Mouse (Mus musculus) 416B (cell line): ENCODE measurements around the gene Ndrg2.
"Not testable (repeated sequence)": the region's sequence is repeated elsewhere in the genome, so short reads cannot be mapped to it uniquely, and the experiment has no call there.

Experiments used
- DNase-seq: peaks from one replicate; pipeline ENCODE4 v3.0.0; 2011; ENCODE audit warnings: low read depth

The Ndrg2 gene

DNA sequence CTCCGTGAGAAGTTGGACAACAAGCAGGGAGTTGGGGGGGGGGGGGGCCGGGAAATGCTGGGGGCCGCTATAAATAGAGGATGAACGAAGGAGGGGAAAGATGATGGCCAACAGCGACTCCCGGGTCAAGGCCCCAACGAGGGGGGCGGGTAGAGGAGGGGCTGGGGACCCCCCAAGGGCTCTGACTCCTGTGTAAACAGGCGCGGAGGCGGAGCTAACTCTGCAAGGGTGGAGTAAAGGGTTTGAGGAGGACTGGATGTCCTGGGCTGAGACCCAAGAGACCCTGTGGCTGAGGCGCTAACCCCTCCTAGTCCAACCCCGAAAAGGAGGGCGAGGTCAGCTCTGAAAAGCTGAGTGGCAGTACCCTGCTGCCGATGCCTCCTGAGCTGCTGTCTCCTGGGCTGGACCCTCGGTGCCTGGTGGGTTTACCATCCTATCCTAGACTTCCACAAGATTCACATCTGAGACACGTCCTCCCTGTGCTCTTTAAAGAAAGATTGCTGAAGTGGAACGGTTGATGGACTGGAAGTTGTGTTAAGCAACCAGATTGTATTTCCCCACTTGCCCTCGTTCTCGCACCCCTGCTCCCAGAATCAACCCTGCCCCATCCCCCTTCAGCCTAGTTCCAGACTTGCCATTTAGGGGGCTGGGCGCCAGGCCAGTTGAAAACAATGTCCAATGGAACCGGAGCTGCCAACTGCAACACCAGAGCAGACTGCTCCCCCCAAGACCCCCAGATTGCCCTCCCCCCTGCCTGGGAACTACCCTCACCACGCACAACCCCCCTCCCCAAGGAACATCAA, at the start of gene Ndrg2:
Gene Ndrg2 (minus strand): TSS at position 199 of the 803 bp plus-strand sequence.
- no peak for DNase-seq

DNA sequence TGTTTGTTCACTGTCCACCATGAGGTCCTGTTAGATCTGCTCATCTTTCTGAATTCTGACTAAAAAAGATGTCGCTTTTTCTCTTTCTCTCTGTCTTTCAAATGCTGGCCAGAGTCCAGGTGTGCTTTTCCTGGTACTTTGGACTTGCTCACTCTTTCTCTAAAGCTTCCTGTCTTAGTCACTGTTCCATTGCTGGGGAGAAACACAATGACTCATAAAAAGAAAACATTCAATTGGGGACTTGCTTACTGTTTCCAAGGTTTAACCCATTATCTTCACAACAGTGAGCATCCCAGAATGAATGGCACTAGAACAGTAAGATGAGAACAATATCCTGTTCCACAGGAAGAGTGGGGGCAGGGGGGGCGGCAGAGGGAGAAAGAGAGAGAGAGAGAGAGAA, 46.4 kb upstream of the Ndrg2 start:
- peak; percentile 16 for DNase-seq

DNA sequence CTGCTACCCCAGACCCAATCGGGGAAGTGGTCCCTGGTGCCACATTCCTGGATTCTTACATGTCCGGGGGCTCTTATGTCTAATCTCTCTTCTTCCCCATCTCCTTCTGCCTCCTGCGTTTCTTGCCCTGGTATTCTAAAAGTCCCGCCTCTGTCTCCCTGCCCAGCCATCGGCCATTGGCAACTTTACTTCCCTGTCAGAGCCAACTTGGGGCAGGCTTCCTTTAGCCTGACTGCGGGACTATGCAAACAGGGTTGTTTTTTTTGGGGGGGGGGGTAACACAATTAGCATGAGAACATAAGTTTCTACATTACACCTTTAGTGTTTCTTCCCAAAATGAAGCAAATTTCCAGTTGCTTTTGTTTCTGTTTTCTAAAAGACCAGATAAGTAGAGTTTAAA, 29.4 kb upstream of the Ndrg2 start:
- no peak for DNase-seq

DNA sequence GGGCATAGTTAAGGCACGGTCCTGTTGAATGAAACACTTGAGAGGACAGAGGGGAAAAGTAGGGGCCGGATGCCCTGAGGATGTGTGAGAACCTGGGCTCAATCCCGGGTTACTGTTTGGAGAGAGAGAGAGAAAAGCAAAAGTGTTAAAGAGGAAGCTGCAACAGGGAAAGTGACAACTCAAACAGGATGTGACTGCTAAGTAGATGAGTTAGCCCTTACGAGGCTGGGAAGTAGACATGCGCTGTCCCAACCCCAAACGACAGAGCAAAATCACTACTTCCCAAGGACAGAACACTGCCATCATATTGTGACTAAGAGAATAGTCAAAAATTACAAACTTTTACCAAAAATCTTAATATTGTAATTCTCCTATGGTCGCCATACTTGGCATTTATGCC, 28.3 kb upstream of the Ndrg2 start:
- DNase-seq: peak; percentile 68

DNA sequence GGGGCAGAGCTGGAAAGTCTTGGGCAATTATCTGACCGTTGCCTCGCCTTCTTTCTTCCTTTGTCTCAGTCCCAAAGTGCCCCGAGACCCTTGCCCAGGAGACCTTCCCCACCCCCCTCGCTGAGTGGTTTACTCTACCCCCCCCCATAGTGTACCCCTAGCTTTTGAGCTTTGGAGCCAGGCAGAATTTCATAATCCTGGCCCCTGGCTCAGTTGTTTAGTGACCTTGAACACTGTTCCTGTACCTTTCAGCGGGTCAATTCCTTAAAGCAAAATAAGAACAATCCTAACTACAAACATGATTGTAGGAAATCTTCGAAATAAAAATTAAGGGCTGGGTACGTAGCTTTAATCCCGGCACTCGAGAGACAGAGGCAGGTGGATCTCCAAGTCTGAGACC, 27.6 kb upstream of the Ndrg2 start:
- peak; percentile 16 for DNase-seq

DNA sequence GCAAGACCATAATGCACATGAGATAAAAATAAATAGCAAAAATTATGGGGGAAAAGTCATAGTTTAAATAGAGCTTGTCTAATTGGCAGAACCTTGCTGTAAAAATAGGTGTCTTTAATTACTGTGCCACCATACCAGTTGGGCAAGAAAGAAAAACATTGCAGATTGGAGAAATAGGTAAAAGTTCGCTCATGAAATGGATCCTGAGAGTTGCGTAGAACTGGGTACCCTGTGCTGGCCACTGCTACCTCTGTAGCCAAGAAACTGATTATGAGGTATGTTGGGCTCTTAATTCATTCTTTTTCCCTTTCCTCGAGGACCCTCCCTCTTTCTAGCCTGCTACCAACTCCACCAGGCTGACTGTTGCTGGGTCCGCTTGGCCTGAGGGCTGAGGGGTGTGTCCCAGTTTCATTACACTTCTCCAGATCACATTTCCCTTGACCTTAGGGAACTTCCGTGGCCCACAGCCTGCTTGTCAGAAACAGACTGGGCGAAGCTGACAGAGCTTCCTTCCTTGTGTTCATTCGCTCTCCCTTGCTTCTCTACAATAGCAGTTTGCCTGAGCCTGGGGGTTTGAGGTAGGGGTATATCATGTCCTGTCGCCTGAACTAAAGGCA, 27.1 kb upstream of the Ndrg2 start:
- DNase-seq: peak; percentile 56

DNA sequence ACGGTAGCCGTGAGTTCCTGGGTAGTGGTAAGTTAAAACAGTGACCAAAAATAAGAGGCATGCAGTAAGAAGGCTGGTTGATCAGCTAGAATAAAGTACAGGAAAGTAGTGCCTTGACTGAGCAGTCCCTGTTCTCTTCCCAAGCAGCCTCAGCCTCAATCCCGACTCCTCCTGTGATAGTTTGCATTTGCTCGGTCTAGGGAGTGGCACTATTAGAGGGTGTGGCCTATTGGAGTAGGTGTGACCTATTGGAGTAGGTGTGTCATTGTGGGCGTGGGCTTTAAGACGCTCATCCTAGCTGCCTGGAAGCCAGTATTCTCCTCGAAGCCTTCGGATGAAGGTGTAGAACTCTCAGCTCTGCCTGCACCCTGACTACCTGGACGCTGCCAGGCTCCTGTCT, 25.0 kb upstream of the Ndrg2 start:
- DNase-seq: no peak

DNA sequence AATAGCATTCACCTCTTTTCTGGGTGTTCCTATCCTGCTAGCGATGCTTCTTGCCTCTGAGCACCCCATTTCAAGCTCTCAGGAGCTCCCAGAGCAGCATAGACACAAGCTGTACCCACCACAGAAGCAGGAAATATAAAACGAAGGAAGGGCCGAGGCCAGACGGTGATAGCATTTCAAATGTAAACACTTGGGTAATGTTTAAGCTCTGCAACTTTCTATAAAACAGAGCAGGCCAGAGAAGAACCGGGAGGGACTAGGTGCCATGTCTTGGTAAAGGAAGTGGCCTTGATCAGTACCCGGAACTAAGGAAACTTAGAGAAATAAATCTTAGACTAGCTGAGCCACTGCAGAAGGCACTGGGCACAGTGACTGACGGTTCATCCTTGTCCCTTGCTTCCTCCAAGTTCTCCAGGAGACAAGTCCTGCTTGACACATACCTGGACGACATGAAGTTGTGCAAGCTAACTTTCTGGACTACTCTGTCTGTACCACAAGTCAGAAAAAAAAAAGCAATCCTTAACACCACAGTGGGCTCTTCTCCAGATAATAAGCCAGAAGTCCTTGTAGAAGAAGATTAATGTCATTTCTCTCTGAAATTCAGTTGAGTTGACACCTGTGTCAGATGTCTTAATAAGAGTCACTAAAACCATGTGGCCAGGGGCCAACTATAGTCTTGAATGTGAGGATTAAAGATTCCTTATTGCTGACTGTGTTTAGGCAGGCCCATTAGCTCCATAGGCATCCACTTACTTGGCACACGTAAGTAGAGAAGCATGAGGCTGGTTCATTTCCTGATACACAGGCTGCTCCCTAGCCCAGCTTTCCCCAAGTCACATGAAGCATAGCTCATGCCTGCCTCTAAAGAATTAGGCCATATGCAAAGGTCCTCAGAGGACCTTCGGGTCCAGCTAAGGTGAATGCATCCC, 18.4 kb upstream of the Ndrg2 start:
- DNase-seq: no peak

DNA sequence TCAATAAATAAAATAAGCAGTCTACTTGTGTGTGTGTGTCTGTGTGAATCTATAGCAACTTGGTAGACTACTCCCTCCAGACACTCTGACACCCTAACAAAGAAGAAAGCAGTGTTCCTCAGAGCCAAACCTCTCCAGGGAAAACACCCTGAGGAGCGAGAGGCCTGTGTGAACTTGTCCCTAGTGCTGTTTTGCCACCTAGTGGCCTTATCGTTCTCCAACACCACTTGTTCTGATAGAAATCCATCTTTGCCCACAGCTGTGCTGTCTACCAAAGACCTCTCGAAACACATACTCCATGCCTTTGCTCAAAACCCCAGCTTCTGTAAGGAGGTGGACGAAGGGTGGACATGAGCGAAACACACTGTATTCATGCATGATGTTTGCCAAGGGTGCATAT, 16.9 kb upstream of the Ndrg2 start:
- peak; percentile 73 for DNase-seq

DNA sequence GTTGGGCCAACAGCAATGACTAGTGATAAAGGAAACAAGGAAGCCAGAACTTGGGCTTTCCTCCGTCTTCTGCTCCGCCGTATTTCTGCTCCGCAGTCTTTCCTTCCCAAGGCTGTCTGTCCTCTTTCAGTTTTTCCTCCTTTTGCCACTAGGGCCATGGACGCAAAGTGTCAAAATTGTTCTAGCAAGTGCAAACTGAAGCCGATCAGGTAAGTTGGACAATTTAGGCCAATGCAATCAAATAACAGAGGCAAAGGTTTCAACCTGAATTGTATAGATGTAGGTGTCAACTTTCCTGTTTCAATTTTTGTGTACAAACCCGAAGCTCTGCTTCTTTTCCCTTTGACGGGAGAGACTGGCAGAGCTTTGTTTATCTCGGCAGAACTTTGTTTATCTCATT, 16.0 kb upstream of the Ndrg2 start:
- DNase-seq: no peak

DNA sequence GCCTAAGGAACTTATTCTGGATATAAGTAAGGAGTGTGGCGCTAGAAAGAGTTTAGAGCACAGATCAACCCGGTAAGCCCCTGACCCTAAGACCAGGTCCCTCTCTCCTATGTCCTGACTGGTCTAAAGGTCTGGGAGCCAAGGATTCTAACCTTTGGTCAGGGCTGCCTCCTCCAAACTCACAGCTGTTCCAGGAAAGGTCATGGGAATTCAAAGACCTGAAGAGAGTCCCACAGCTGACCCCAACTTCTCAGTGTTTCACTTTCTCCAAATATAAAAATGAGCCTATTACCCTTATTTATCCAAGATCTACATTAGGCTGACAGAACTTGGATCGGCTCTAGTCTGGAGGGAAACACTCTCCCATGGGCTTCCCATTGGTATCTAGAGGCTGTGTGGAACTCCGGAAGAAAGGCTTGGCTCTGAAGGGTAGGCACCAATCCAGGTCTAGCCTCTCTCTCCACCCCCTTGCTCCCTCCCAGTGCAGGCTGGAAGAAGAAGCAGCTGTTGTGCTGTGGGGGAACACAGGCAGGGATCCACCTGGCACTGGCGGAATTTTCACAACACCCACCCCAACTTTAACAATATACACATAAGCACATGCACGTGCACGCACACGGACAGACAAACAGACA, 15.5 kb upstream of the Ndrg2 start:
- DNase-seq: no peak

DNA sequence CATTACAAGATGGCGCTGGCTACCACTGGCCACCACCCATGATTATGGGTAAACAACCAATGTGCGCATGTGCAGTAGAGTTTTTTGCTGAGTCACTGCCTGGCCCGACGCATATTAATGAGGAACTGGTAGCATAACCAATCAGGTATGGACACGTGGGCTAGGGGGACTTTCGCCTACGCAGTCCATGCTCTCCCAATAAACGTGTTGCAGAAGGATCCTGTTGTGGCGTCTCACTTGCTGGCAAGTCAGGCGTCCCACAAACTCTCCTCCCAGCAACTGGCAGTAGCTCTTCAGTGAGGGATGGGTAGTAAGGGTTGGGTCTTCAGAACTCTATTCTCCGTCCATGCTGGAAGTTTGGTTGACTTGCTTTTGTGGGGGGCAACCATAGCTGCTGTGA, 13.0 kb upstream of the Ndrg2 start:
- not testable (repeated sequence) for DNase-seq

DNA sequence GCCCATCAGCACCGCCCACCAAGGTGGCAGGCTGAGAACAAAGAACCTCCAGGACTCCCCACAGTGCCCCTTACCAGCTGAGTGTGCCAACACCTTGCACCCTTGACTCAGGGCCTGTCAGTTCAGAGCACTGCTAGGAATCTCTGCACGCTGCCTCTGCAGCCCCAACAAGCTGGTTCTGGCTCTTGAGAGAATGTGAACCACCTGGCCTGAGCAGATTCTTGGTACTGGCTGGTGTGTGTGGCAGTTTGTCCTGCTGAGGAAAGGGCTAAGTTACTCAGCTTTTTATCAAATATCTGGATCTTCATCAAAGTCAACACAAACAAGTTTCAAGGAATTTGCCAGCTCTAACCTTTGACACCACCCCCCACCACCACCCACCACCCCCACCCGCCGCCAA, 9.5 kb upstream of the Ndrg2 start:
- no peak for DNase-seq

DNA sequence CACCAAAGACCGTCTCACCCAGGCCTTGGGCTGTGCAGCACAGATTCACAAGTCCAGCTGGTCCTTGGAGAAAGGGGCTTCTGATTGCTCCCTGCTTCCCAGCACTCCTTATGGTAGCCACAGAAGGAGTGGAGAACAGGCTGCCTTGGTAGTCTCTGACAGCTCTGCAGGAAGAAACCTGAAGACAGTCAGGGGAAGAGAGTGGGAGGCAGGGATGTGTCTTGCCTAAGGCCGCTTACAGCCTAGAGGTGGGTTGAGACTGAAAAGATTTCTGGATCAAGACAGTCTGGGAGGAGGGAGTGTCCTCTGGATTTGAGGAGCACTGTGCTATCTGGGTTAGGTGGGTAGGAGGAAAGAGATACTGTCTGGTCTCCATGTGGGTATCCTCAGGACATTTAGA, 9.0 kb upstream of the Ndrg2 start:
- DNase-seq: no peak

DNA sequence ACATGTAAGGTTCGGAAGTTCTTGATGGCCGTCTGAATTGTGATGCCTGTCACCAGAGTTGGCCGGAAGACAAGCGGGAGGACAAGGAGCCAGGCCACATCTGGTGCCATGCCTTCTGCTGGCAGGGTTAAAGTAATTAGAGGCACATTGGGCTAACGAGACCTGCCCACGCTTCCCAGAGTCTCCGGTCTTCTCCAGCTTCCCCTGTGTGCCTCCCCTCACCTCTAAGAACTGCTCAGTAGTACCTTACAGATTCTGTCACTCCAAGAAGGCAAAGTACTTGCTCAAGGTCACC, 8.6 kb upstream of the Ndrg2 start, which contains the start of gene Rnase13:
Gene Rnase13 (minus strand): TSS at position 203 of the 295 bp plus-strand sequence.
- DNase-seq: no peak

DNA sequence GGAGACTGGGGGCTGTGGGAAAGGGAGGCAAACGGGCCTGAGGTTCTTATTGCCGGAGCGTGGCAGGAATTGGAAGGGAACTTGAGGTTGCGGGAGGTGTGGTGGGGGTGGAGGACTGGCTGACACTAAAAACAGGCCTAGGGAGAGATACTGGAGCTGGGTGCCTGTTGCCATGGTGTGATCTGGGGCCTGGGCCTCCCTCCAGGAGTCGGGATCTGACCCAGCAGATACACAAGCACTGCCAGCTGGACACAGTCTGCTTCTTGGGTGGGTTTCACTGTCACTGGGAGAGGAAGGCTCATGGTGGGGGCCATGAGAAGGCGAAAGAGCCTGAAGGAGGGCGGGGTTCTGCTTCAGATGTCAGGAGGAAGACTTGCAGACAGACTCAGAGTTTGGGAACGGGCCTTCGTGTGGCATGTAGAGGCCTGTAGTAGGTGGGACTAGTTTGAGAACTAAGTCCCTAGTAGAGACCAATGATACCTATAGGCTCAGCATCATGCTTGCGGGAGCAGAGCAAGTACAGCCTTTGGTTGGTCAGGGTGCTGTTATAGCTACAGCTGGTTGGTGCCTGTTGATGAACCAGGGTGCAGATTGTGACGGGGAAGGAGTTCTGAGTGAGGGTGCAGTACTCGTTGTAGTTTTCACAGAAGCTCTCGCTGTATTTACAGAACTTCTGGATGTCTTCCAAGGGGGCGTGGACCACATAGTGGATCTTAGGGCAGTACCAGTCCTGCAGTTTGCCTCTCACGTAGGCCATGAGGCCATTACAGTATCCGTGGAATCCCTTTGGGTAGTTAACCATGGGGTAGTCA, 8.0 kb upstream of the Ndrg2 start:
- DNase-seq: no peak

DNA sequence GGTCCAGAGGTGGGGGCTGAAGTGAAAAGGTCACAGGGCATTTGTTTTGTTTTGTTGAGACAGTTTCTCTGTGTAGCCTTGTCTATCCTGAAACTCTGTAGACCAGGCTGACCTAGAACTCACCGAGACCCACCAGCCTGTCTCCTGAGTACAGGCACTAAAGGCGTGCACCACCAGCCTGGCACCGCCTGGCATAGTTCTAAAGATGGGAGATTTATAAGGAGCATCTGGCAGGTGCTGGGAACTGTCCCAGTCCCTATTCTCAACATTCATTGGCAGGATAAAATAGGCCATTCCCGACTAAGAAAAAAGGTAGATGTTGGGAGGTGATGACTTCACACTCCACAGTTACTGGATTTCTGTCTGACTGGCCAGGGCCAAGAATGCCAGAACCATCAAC, 5.0 kb upstream of the Ndrg2 start:
- DNase-seq: no peak

DNA sequence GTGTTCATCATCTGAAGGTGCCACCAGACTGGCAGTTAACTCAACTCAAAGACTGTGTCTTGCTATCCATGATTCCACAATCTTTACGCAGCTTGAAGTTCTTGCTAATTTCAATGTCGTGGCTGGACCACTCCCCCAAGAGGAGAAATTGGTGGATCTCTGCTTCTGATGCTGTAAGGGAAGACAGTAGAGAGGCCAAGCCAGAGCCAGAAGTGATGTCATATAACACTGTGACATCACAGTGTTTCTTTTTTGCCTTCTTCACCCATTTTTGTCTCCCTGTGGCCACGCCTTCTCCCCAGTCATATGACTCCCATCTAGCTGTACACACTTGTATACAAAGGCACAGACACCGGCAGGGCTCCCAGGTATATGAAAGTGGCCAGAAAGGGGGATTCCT, 4.2 kb upstream of the Ndrg2 start, which contains the start of gene Tppp2:
Gene Tppp2 (plus strand): TSS at position 301 of the 400 bp plus-strand sequence.
- DNase-seq: no peak

DNA sequence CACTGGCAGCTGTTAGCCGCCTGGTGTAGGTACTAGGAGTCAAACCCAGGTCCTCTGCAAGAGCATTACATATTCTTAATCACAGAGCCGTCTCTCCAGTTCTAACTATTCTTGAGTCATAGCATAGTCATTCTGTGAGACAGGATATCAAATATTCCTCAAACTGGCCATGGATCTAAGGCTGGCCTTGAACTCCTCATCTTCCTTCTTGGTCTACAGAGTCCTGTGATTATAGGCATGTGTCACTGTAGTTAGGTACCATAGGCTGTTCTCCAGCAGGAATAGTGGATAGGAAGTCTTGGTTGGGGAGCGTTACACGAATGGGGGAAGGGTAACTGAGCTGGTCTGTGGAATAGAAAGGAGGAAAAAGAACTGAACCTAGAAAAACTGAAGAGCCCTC, 2.6 kb upstream of the Ndrg2 start:
- DNase-seq: no peak

DNA sequence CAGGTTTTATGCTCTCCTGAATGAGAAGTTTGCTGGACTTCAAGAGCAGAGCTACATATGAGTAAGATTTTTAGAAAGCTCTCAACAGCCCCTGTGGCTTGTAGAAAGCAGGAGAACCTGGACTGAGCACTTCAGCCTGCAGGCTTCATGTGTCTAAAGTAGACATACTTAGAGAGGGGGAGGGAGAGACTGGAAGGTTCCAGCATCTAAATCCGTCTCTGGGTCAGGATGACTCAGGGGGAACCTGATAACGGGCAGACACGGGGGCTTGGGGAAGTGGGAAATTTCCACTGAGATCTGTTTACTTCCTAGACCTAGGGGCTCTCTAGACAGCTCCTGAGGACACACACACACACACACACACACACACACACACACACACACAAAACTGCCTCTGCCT, 1.1 kb upstream of the Ndrg2 start:
- peak; percentile 14 for DNase-seq
